Mouse (Mus musculus): ENCODE measurements around the gene Mptx1. TPM values are rescaled to one million over a fixed set of nuclear protein-coding genes. Genes with fewer than 3 reads are reported as not detected.
"Not testable (repeated sequence)": the region's sequence is repeated elsewhere in the genome, so short reads cannot be mapped to it uniquely, and the experiment has no call there.

The Mptx1 gene
- polyA plus RNA-seq (2015; fragmentation: Nextera tagmentation; extraction: Ambion mirVana) = 0.18 TPM in 1 of 2 replicates, not detected in the other

DNA sequence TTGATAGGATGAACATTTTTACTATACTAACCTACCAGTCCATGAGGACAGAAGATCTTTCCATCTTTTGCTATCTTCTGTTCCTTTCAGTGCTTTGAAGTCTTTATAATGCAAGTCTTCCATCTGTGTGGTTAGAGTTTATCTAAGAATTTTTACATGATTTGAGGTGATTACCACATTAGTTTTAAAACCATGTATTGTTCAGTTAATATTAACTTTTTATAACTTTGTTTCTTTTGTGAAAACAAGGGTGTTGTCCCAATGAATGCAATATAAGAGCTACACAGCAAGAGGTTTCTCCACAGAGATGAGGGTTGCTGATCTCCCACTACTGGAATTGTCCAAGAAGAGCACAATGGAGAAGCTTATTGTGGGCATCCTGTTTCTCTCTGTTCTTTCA lies at the start of gene Mptx1:
Gene Mptx1 (plus strand): TSS at position 301 of the 400 bp plus-strand sequence.
- no peak for DNase-seq (ENCODE audit: low spot score)

DNA sequence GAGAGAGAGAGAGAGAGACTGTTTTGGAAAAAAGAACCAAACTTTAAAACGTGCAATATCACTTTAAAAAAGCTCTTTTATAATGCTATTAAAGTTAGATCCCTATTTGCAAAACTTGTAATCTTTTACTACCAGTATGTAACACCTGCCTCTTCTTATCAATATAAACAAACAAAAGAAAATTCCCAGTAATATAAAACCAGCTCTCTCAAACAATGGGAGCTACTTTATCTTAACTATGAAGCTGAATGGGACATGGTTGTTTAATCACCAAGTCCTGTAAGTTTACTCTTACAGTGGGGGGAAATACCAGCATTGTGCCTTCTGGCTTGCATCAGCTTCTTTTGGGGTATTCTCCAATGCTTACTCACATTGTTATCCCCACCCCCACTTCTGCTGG lies 27.2 kb upstream of the Mptx1 start:
- no peak for DNase-seq (ENCODE audit: low spot score)

DNA sequence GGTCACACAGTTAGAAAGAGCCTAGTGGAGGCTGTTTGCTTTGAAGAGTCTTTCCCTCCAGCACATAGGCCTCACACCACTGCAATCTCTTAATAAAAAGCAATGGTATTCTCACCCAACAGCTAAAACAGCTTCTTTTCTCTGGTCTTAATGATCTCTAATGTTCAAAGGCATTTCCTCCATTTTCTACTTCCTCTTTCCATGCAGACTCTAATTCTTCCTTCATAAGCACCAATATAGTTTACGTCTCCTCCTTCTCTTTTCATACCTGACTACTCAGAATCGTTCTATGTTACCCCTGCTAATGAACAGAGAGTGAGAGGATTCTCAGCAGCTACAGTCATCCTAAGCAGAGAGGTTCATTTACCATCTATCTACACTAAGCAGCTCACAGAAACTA lies 13.0 kb upstream of the Mptx1 start:
- DNase-seq (ENCODE audit: low spot score) = no peak

DNA sequence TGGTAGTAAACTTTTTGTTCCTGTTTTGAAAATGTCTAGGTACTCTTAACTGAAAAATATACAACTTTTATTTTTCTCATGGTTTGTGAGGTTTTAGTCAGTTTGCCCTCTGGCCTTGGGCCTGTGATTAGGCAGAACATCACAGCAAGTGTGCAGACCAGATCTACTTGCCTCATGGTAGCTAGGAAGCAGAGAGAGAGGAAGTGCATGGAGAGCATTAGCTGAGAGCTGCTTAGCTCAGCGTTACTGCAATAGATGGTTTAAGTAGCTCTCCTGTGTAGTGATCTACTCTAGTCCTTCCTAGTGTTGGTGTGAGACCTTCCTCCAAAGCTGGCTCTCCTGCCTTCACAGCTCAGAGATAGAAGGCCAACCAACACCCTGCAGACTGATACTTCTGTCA lies 23.3 kb downstream of the Mptx1 start:
- DNase-seq (ENCODE audit: low spot score) = not testable (repeated sequence)

DNA sequence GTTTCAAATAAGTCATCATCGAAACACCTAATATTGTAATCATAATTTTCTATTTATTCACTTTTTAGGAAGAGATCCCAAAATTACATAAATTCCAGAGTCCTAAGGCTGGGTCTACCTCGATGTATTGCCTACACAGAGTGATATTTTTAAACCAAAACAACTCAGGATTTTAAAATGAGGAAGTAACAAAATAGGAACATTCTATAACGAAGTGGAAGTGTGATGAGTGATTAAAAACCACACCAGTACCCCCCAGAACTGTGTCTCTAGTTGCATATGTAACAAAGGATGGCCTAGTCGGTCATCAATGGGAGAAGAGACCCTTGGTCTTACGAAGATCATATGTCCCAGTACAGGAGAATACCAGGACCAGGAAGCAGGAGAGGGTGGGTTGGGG lies 24.3 kb downstream of the Mptx1 start:
- no peak for DNase-seq (ENCODE audit: low spot score)

DNA sequence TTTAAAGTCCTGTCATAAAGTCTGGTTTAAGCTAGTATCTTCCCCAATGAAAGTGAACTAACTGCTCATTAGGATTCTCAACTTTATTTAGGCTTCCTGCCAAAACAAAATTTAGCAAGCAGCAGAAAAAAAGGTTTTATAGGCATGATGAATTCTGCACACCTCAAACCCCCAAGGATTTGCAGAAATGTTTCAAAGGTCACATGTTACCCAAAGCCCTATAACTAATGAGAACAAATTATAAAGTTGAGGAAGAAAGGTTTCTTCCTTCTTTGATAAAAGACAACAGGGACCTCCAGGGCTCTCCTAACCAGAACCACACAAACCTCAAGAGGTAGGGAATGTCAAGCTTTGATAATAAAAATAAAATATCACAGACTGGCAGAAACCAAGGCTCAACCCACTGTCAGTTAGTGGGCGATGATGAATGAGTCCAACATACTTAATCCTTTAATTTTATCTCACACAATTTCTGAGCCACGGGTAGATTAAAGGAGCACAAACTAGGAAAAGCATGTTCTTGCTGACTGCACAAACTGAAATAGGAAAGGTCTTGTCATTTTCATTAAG lies 34.6 kb downstream of the Mptx1 start, which contains the start of gene Olfr417:
Gene Olfr417 (plus strand): TSS at position 241 of the 570 bp plus-strand sequence.
- no peak for DNase-seq (ENCODE audit: low spot score)

DNA sequence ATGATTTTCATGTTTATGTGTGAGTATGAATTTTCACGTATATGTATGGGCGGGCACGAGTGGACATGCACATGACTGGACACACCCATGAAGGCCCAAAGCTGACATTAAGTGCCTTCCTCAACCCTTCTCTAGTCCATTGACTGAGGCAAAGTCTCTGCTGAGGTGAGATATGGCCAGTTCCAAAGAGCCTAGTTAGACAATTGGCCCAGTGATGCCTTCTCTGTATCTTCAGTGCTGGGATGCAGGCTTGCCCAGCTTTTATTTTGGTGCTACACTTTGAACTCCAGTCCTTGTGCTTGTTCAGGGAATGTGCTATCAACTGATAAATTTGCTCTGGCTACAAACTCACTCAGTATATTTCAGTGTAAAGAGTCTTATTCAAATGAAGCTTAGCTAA lies 43.5 kb downstream of the Mptx1 start:
- no peak for DNase-seq (ENCODE audit: low spot score)

Other genes with a start within 250 kb of the Mptx1 start
- gene Olfr429, start 246.2 kb upstream of the Mptx1 start, polyA plus RNA-seq (2015; fragmentation: Nextera tagmentation; extraction: Ambion mirVana) = not detected in 2 replicates
- not detected in 2 replicates for gene Olfr427, start 233.6 kb upstream of the Mptx1 start, polyA plus RNA-seq (2015; fragmentation: Nextera tagmentation; extraction: Ambion mirVana)
- not detected in 2 replicates for gene Olfr231, start 209.4 kb upstream of the Mptx1 start, polyA plus RNA-seq (2015; fragmentation: Nextera tagmentation; extraction: Ambion mirVana)
- gene Olfr424, start 199.0 kb upstream of the Mptx1 start, polyA plus RNA-seq (2015; fragmentation: Nextera tagmentation; extraction: Ambion mirVana) = not detected in 2 replicates
- gene Olfr420, start 174.9 kb upstream of the Mptx1 start, polyA plus RNA-seq (2015; fragmentation: Nextera tagmentation; extraction: Ambion mirVana) = not detected in 2 replicates
- 0.05 and 0.07 TPM in 2 replicates for gene Spta1, start 157.7 kb upstream of the Mptx1 start, polyA plus RNA-seq (2015; fragmentation: Nextera tagmentation; extraction: Ambion mirVana)
- not detected in 2 replicates for gene Olfr419, start 78.5 kb upstream of the Mptx1 start, polyA plus RNA-seq (2015; fragmentation: Nextera tagmentation; extraction: Ambion mirVana)
- not detected in 2 replicates for gene Olfr417, start 34.6 kb downstream of the Mptx1 start, polyA plus RNA-seq (2015; fragmentation: Nextera tagmentation; extraction: Ambion mirVana)
- gene Olfr248, start 60.5 kb downstream of the Mptx1 start, polyA plus RNA-seq (2015; fragmentation: Nextera tagmentation; extraction: Ambion mirVana) = not detected in 2 replicates
- gene Olfr414, start 93.5 kb downstream of the Mptx1 start, polyA plus RNA-seq (2015; fragmentation: Nextera tagmentation; extraction: Ambion mirVana) = not detected in 2 replicates
- not detected in 2 replicates for gene Olfr220, start 111.6 kb downstream of the Mptx1 start, polyA plus RNA-seq (2015; fragmentation: Nextera tagmentation; extraction: Ambion mirVana)
- 0.08 and 0.25 TPM in 2 replicates for gene Fmn2, start 171.3 kb downstream of the Mptx1 start, polyA plus RNA-seq (2015; fragmentation: Nextera tagmentation; extraction: Ambion mirVana)